Mouse (Mus musculus) lung, adult 2 months (tissue): ENCODE measurements at regions not wholly inside any gene's neighbourhood (a gene's known extent, or its start where the extent isn't known, plus 50 kb on each side); places are given as distances from the start of the nearest gene placed in this dataset.

Source experiments
- DNase-seq: peaks from one replicate; pipeline ENCODE4 v3.0.0; 2022
- H3K4me1 ChIP-seq: fragments of 200-500 bp; 2 replicates; pipeline ENCODE4 v1.6.1; 2011; ENCODE audit warnings: low read length; ENCODE audit not compliant: control insufficient read depth, insufficient read depth
- H3K4me3 ChIP-seq: fragments of 200-500 bp; replicated peaks from 2 replicates; pipeline ENCODE3; 2011; ENCODE audit warnings: low read depth, mild to moderate bottlenecking, control low read depth, low read length; ENCODE audit errors: extremely low read depth
- CTCF ChIP-seq: fragments of 200-500 bp; IDR thresholded peaks from 2 replicates; pipeline ENCODE4 v1.5.1; 2011; ENCODE audit warnings: mild to moderate bottlenecking, low read length, control low read depth; ENCODE audit not compliant: insufficient read depth
- POLR2A ChIP-seq: fragments of 200-500 bp; IDR thresholded peaks from 2 replicates; pipeline ENCODE4 v1.6.1; 2011; ENCODE audit warnings: low read depth, mild to moderate bottlenecking, control low read depth, low read length, borderline replicate concordance; ENCODE audit errors: extremely low read depth
- WGBS: fragments of 180-500 bp; shearing (Covaris S2); methylation state at CpG from one replicate; pipeline ENCODE4 v1.1.7; 2018; 5-methylcytosine and 5-hydroxymethylcytosine counted together

- 49% methylated on average over 3 of the region's 3 CpGs for WGBS
- H3K4me1 ChIP-seq, result no peaks in the 10 kb centered on the region; the same call in 1 of the 2 replicates
- H3K4me3 ChIP-seq, result no peak overlapping the region
- DNase-seq, result no peak
- TF ChIP-seq POLR2A (no peak), CTCF (no peak)
Measured at GRCm38 (mm10) chr11:21001400-21001799, 89.7 kb upstream of the Peli1 start.

- H3K4me3 ChIP-seq, result no peak overlapping the region
- TF ChIP-seq CTCF (no peak), POLR2A (no peak)
- DNase-seq, result no peak
- WGBS, result 91% methylated on average over 5 of the region's 5 CpGs
- no peaks in the 10 kb centered on the region for H3K4me1 ChIP-seq
Measured at GRCm38 (mm10) chr11:21007222-21007621, 83.9 kb upstream of the Peli1 start.

GRCm38 (mm10) chr11:21009505-21009904, 81.6 kb upstream of the Peli1 start:
- TF ChIP-seq POLR2A (no peak), CTCF (no peak)
- Histone ChIP-seq H3K4me1 (no peaks in the 10 kb centered on the region), H3K4me3 (no peak overlapping the region)
- DNase-seq, result no peak
- 37% methylated on average over 3 of the region's 3 CpGs for WGBS

DNA sequence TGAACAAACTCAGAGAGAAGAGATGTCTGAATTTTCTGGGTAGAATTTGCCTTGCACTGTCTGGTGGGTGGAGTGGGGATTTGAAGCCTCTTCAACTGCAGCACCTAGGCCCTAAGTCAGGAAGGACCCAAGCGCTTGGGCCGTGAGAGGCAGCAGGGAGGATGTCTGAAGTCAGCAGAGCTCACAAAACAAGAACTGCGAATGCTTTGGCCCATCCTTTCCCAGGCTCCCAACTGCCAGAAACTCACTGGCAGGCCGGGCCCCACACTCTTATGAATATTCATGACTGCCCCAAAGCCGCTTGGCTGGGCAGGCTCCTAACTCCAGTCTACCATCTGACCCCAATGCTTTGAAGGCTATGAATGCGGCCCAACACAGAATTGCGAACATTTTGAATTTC, 80.2 kb upstream of the Peli1 start:
- Histone ChIP-seq H3K4me3 (no peak overlapping the region), H3K4me1 (peaks cover 9% of the 10 kb centered on the region)
- TF ChIP-seq CTCF, result no peak
- TF ChIP-seq POLR2A, result no peak
- no peak for DNase-seq
- 77% methylated on average over 7 of the region's 7 CpGs for WGBS

DNA sequence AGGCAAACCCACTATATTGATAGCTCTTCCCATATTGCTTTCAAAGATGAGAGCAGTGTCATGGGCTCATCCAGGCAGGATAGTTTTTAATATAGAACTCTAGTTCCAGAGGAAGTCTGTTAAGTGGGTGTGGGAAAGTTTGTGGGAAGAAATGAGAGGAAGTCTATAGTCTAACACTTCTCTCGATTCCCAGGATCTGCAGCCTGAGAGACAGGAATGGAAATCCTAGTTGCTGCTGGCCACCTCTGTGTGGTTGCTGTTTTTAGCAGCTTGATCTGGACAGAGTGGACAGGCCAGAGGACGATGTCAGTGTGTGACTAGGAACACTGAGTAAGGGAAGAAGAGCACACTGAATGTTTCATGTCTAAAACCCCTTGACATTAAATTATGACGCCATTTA, 76.8 kb upstream of the Peli1 start:
- H3K4me3 ChIP-seq, result no peak overlapping the region
- 43% methylated on average over 3 of the region's 3 CpGs for WGBS
- H3K4me1 ChIP-seq, result peaks cover 9% of the 10 kb centered on the region
- TF ChIP-seq CTCF (no peak), POLR2A (no peak)
- no peak for DNase-seq

- Histone ChIP-seq H3K4me3 (no peak overlapping the region), H3K4me1 (peaks cover 9% of the 10 kb centered on the region)
- TF ChIP-seq POLR2A (no peak), CTCF (no peak)
- WGBS, result 23% methylated on average over 3 of the region's 3 CpGs
- DNase-seq, result no peak
Measured at GRCm38 (mm10) chr11:21015536-21015935, 75.6 kb upstream of the Peli1 start.

DNA sequence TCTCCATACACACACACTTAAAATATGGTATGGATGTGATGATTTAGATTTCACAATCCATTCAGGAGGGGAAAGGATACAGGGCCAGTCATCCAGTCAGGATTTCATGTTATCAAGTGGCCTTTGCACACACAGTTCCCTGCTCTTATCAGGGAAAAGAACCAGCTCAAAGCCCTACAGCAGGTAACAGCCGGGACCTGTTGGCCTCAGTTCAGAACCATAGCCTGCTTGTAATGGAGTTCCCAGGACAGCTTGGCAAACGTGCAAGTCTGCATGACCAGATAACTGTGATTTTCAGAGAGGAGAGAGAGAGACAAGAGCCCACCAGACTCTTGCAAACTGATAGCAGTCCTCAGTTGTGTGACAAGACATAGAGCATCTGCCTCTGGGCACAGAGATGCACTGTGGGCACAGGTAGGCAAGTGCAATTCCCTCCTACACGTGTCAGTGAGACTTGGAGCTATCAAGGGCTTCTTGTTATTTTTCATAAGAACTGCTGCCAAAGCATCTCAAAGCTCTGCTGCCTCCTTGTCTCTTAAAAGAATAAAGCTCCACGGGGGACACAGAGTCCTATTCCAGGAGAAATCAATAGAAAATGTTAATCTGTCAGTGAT, 74.9 kb upstream of the Peli1 start:
- Histone ChIP-seq H3K4me1 (peaks cover 9% of the 10 kb centered on the region), H3K4me3 (no peak overlapping the region)
- DNase-seq, result no peak
- no peak for TF ChIP-seq POLR2A
- no peak for TF ChIP-seq CTCF
- WGBS, result 46% methylated on average over 4 of the region's 4 CpGs

DNA sequence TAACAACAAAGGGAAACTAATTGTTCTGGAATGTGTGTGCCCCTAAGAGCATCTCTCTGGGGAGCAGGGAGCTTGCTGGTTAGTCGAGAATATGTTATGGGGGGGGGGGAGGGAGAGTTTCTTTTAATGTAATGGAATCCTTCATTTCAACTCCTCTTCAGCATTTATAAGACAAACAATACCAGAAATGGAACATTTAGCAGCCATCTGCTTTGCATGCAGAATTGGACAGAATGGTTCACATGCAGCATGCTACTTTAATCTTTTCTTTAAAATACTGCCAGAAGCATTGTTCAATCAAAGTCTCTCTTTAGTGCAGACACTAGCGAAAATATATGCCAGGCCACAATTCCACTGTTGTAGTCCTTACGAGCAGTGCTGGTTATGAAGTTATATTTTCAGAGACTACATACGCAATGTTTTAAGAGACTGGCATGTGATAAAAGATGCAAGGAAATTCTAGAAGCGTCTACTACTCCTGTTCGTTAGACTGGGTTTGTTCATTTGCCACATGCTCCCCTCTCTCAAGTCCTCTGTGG, 74.2 kb upstream of the Peli1 start:
- no peak for DNase-seq
- no peak overlapping the region for H3K4me3 ChIP-seq
- peaks cover 9% of the 10 kb centered on the region for H3K4me1 ChIP-seq
- WGBS, result 78% methylated on average over 6 of the region's 6 CpGs
- TF ChIP-seq POLR2A, result no peak
- no peak for TF ChIP-seq CTCF

GRCm38 (mm10) chr11:21019829-21020228, 71.3 kb upstream of the Peli1 start:
- no peak for TF ChIP-seq CTCF
- TF ChIP-seq POLR2A, result no peak
- H3K4me3 ChIP-seq, result no peak overlapping the region
- peaks cover 6% of the 10 kb centered on the region for H3K4me1 ChIP-seq
- DNase-seq, result no peak
- 66% methylated on average over 2 of the region's 2 CpGs for WGBS

DNA sequence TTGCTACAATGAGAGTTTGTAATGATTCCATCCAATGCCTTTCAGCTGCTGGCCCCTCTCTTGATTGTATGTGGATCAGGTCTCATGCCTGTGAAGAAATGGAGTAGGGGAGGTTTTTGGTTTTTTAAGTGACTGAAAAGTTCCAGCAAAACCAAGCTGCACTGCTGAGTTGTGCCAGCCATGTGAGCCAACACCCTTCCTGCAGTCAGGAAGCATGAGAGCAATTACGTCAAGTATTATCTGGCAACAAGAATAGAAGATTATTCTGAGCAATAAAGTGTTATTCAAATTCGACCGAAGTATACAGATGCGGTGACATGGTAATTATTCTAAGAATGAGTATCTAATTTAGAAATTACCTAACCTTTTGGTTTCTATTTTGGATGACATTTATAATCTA, 67.0 kb upstream of the Peli1 start:
- no peak for TF ChIP-seq POLR2A
- no peak for TF ChIP-seq CTCF
- H3K4me1 ChIP-seq, result no peaks in the 10 kb centered on the region; the same call in none of the 2 replicates
- 38% methylated on average over 4 of the region's 4 CpGs for WGBS
- no peak for DNase-seq
- no peak overlapping the region for H3K4me3 ChIP-seq
